Mouse (Mus musculus): Measurements from ENCODE around the gene Slc38a10. TPM values are rescaled to one million over a fixed set of nuclear protein-coding genes. Genes with fewer than 3 reads are reported as not detected.

The Slc38a10 gene
- polyA plus RNA-seq (2014; fragmentation: Nextera tagmentation; extraction: Ambion mirVana): 57.5 and 72.0 TPM in 2 replicates

DNA sequence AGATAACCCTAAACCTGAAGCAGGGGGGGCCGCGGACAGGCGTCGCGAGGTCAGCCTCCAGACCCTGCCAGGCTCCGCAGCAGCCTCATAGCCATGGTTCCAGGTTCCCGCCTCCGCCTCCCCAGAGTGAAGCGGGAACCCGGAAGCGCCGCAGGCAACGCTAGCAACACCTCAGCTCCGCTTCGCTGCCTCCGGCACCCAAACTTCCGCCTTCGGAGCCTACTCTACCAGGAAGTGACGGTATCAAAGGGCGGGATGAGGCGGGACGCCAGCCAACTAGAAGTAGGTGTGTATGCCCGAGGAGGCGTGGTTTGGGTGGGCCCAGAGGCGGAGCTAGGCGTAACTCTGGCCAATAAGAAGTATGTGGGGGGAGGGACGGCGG is at the start of gene Slc38a10:
Gene Slc38a10, minus strand, starts transcription at position 234 of the 382 bp plus-strand sequence.
- WGBS (ENCODE audit: insufficient replicate concordance): under 1% methylated on average over 28 of the region's 28 CpGs
- Histone ChIP-seq H3K9me3 (replicated peaks; ENCODE audit: control insufficient read depth, low read length) (no peaks in the 10 kb centered on the region), H3K27ac (ENCODE audit: low read depth, low read length) (peak within 1 kb of the TSS; percentile 87), H3K27me3 (ENCODE audit: control insufficient read depth, insufficient read depth, low read length) (no peaks in the 10 kb centered on the region), H3K4me2 (peak within 1 kb of the TSS; percentile 92), H3K36me3 (ENCODE audit: control insufficient read depth, insufficient read depth, low read length) (no peaks in the 10 kb centered on the region; the same call in 1 of the 2 replicates), H3K4me1 (ENCODE audit: control insufficient read depth, insufficient read depth, low read length) (peaks cover 12% of the 10 kb centered on the region), H3K9ac (ENCODE audit: low read depth, low read length) (peak within 1 kb of the TSS; percentile 86), H3K4me3 (ENCODE audit: low read depth, low read length) (peak within 1 kb of the TSS; percentile 92)
- peak; percentile 96 for ATAC-seq (replicated peaks; ENCODE audit: insufficient number of reproducible peaks, low FRiP score, low TSS enrichment)

DNA sequence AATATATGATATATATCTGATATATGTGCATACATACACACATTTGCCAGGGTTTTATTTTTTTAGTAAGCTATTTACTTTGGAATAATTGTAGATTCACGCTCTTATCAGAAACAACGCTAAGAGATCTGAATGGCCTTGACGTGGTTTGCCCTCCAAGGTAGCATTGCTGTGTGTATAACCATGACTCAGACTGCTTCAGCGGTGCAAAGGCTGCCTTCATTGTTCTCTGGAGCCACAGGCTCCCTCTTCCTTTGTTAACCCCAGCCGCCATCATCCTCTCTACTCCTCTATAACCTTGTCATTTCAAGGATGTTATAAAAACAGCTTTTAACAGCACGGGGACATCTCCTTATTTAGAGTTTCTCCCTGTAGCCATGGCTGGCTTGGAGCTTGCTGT is 49.5 kb upstream of the Slc38a10 start:
- Histone ChIP-seq H3K9ac (ENCODE audit: low read depth, low read length) (no peak overlapping the region), H3K27me3 (ENCODE audit: control insufficient read depth, insufficient read depth, low read length) (no peaks in the 10 kb centered on the region), H3K4me3 (ENCODE audit: low read depth, low read length) (no peak overlapping the region), H3K27ac (ENCODE audit: low read depth, low read length) (no peak overlapping the region), H3K4me1 (ENCODE audit: control insufficient read depth, insufficient read depth, low read length) (peaks cover 9% of the 10 kb centered on the region), H3K4me2 (no peak overlapping the region), H3K9me3 (replicated peaks; ENCODE audit: control insufficient read depth, low read length) (no peaks in the 10 kb centered on the region), H3K36me3 (ENCODE audit: control insufficient read depth, insufficient read depth, low read length) (no peaks in the 10 kb centered on the region)
- no peak for ATAC-seq (replicated peaks; ENCODE audit: insufficient number of reproducible peaks, low FRiP score, low TSS enrichment)
- 70% methylated on average over 6 of the region's 6 CpGs for WGBS (ENCODE audit: insufficient replicate concordance)

DNA sequence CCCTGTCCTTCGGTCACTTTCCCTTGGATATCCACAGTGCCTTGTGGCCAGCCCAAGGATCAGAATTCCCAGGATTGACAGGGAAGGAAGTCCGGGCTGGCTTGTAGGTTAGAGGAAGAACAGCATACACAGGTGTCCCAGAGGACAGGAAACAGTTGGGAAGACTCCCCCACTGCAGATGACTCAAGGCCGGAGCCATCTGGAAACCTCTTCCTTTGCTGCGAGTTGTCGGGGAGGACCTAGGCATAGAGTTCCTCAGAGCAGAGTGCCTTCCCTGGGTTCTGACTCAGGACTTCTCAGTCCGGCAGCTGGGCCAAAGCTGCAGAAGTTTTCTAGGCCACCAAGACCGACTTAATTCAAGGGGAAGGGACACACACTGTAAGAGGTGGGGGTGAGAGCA is 48.6 kb upstream of the Slc38a10 start:
- no peak overlapping the region for H3K4me3 ChIP-seq (ENCODE audit: low read depth, low read length)
- peaks cover 8% of the 10 kb centered on the region; the same call in 1 of the 2 replicates for H3K4me1 ChIP-seq (ENCODE audit: control insufficient read depth, insufficient read depth, low read length)
- no peak overlapping the region for H3K9ac ChIP-seq (ENCODE audit: low read depth, low read length)
- ATAC-seq (replicated peaks; ENCODE audit: insufficient number of reproducible peaks, low FRiP score, low TSS enrichment): no peak
- no peaks in the 10 kb centered on the region for H3K27me3 ChIP-seq (ENCODE audit: control insufficient read depth, insufficient read depth, low read length)
- WGBS (ENCODE audit: insufficient replicate concordance): 50% methylated on average over 7 of the region's 7 CpGs
- no peaks in the 10 kb centered on the region for H3K36me3 ChIP-seq (ENCODE audit: control insufficient read depth, insufficient read depth, low read length)
- no peak overlapping the region for H3K27ac ChIP-seq (ENCODE audit: low read depth, low read length)
- H3K9me3 ChIP-seq (replicated peaks; ENCODE audit: control insufficient read depth, low read length): no peaks in the 10 kb centered on the region
- H3K4me2 ChIP-seq: no peak overlapping the region

- Histone ChIP-seq H3K4me3 (ENCODE audit: low read depth, low read length) (no peak overlapping the region), H3K27me3 (ENCODE audit: control insufficient read depth, insufficient read depth, low read length) (no peaks in the 10 kb centered on the region), H3K36me3 (ENCODE audit: control insufficient read depth, insufficient read depth, low read length) (no peaks in the 10 kb centered on the region), H3K9me3 (replicated peaks; ENCODE audit: control insufficient read depth, low read length) (no peaks in the 10 kb centered on the region), H3K9ac (ENCODE audit: low read depth, low read length) (no peak overlapping the region), H3K4me1 (ENCODE audit: control insufficient read depth, insufficient read depth, low read length) (peaks cover 8% of the 10 kb centered on the region; the same call in 1 of the 2 replicates), H3K27ac (ENCODE audit: low read depth, low read length) (no peak overlapping the region), H3K4me2 (no peak overlapping the region)
- WGBS (ENCODE audit: insufficient replicate concordance): 28% methylated on average over 13 of the region's 13 CpGs
- ATAC-seq (replicated peaks; ENCODE audit: insufficient number of reproducible peaks, low FRiP score, low TSS enrichment): no peak
Measured at GRCm38 (mm10) chr11:120198831-120199230, 47.7 kb upstream of the Slc38a10 start.

DNA sequence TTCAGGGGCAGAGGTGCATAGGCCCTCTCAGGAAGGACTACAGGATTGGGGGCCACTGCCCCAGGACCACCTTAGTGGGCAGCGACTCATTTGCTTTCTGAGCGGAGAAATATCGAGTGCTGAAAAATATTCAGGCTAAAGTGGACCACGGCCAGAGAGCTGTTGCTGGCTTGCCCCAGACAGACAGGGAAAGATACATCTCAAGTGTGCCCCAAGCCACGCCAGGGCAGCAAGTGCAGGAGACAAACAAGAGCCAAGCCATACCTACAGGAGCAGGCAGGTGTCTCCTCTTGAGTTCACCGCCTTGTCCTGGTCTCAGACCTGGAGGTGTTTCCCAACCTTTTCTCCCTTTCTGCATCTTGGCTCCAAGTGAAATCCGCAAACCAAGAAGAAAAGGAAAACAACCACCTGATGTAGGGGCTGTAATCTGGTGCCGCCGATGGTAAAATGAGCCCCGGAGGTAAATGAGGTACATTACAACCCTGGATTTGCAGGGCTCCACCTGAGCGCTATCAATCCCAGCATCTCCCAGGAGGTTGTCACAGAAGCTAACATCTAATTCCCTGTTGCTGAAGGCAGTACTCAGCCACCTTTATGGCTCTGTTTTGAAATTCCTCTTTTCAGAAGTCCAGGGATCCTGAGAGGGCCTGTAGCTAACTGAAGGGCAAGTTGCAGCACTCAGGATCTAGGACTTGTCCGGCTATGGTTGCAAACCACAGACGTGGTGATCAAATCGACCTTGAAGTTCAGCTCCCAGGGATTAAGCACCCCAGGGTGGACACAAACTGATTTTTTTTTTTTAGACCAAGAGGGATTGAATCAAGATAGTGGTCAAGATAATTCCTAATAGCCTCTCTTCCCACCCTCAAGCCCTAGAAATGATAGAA is 39.6 kb upstream of the Slc38a10 start:
- Histone ChIP-seq H3K4me1 (ENCODE audit: control insufficient read depth, insufficient read depth, low read length) (peaks cover 19% of the 10 kb centered on the region), H3K9ac (ENCODE audit: low read depth, low read length) (peak overlapping the region; percentile 88), H3K36me3 (ENCODE audit: control insufficient read depth, insufficient read depth, low read length) (no peaks in the 10 kb centered on the region), H3K4me3 (ENCODE audit: low read depth, low read length) (peak overlapping the region; percentile 85), H3K27me3 (ENCODE audit: control insufficient read depth, insufficient read depth, low read length) (no peaks in the 10 kb centered on the region), H3K9me3 (replicated peaks; ENCODE audit: control insufficient read depth, low read length) (no peaks in the 10 kb centered on the region), H3K4me2 (peak overlapping the region; percentile 96), H3K27ac (ENCODE audit: low read depth, low read length) (peak overlapping the region; percentile 58)
- ATAC-seq (replicated peaks; ENCODE audit: insufficient number of reproducible peaks, low FRiP score, low TSS enrichment): no peak
- 34% methylated on average over 14 of the region's 14 CpGs for WGBS (ENCODE audit: insufficient replicate concordance)

DNA sequence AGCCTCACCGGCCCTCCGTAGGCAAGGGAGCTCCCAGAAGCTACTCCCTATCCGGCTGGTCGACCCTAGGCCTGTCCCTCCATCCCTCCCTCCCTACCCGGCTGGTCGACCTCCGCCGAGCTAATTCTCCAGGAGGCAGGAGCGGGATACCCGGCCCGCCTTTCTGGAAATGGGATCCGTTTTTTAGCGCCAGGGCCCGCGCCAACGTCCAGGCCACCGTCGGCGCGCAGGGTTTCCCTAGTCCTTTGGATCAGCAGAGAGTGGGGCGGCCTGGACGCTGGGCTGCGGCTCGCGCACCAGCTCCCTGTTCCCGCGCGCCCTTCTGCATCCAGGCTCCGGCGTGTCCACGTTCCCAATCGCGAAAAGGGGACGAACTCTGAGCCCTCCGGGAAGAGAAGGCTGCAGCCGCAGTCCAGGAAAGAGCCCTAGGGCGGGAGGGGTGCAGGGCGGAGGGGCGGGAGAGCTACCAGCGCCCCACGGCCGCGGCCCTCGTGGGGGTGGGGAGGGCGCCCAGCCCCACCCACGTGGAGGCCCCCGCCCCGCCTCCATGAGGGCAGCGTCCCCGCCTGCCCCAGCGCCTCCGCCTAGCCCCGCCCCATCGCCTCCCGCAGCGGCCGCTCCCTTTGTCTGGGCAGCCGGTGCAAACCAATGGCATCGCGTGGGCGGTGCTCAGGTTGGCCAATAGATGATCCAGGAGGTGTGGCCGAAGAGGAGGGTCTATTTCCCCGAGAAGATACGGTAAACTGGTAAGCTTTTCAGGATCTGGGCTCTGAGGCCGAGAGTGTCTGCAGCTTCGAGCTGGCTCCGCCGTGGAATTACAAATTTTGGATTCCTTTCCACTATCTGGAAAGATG is 38.5 kb upstream of the Slc38a10 start:
- Histone ChIP-seq H3K4me1 (ENCODE audit: control insufficient read depth, insufficient read depth, low read length) (peaks cover 30% of the 10 kb centered on the region), H3K4me3 (ENCODE audit: low read depth, low read length) (peak overlapping the region; percentile 85), H3K9me3 (replicated peaks; ENCODE audit: control insufficient read depth, low read length) (no peaks in the 10 kb centered on the region), H3K27ac (ENCODE audit: low read depth, low read length) (peak overlapping the region; percentile 98), H3K4me2 (peak overlapping the region; percentile 96), H3K9ac (ENCODE audit: low read depth, low read length) (peak overlapping the region; percentile 88), H3K36me3 (ENCODE audit: control insufficient read depth, insufficient read depth, low read length) (no peaks in the 10 kb centered on the region), H3K27me3 (ENCODE audit: control insufficient read depth, insufficient read depth, low read length) (no peaks in the 10 kb centered on the region)
- peak; percentile 91 for ATAC-seq (replicated peaks; ENCODE audit: insufficient number of reproducible peaks, low FRiP score, low TSS enrichment)
- under 1% methylated on average over 63 of the region's 68 CpGs for WGBS (ENCODE audit: insufficient replicate concordance)

DNA sequence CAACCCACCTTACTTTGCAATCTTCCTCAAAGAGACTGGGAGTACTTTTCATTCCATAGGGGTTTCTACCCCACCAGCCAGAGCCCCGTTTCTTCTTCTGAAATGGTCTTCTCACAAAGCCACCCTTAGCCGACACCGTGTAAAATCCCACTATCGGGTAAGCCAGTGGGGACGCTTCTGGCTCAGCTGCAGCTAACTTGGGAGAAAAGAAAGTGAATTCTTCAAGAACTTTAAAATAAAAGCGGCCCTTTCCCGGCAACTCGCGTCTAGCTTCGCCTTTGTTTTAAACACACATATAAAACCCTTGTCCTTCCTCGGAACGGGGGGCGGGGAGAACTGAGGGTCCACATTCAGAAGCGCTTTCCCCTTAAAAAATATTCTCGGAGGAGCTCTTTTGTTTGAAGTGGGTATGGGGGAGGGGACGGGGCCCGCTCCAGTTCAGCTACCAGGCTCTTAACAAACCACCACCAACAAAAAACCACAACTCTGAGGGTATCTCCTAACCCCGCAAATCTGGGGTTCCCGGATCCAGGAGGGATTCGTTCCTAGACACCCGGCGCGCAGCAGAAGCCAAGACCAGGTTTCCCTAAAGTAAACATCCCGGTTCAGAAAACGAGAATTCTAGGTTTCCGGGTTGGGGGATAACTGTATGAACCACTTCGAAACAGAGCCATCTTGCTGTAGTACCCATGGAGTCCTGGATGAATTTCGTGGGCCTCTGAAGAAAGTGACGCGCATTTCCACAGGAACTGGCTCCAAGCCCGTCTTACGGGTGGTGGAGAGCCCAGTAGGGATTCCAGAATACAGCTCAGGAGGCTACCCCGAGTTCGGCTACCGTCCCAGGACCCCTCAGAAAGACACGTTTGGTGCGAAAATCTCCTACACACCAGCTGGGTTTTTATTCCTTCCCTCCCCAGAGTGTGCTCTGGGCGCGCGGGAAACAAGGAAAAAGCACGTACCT is 37.6 kb upstream of the Slc38a10 start:
- Histone ChIP-seq H3K36me3 (ENCODE audit: control insufficient read depth, insufficient read depth, low read length) (no peaks in the 10 kb centered on the region), H3K4me3 (ENCODE audit: low read depth, low read length) (peak overlapping the region; percentile 85), H3K9ac (ENCODE audit: low read depth, low read length) (peak overlapping the region; percentile 88), H3K4me1 (ENCODE audit: control insufficient read depth, insufficient read depth, low read length) (peaks cover 39% of the 10 kb centered on the region), H3K27ac (ENCODE audit: low read depth, low read length) (peak overlapping the region; percentile 98), H3K9me3 (replicated peaks; ENCODE audit: control insufficient read depth, low read length) (no peaks in the 10 kb centered on the region), H3K27me3 (ENCODE audit: control insufficient read depth, insufficient read depth, low read length) (no peaks in the 10 kb centered on the region), H3K4me2 (peak overlapping the region; percentile 96)
- WGBS (ENCODE audit: insufficient replicate concordance): 0% methylated on average over 41 of the region's 41 CpGs
- ATAC-seq (replicated peaks; ENCODE audit: insufficient number of reproducible peaks, low FRiP score, low TSS enrichment): no peak

DNA sequence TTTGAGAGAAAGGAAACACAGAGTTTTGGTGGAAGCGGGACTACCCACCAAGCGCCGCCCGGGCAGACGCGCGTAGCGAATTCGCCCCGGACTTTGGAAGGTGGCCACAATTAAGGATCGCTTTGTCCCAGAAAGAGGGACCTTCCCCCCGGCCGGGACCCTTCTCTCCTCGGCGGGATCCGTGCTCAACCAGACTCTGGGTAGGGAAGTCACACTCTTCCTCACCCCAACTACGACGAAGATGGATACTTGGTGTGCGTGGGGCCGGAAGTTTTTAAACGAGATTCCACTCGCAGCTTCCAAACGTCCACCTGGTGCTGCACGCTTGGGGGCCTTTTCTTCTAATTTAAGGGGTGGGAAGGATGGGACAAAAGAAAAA is 36.9 kb upstream of the Slc38a10 start:
- Histone ChIP-seq H3K4me2 (peak overlapping the region; percentile 96), H3K4me1 (ENCODE audit: control insufficient read depth, insufficient read depth, low read length) (peaks cover 46% of the 10 kb centered on the region), H3K9ac (ENCODE audit: low read depth, low read length) (peak overlapping the region; percentile 88), H3K9me3 (replicated peaks; ENCODE audit: control insufficient read depth, low read length) (no peaks in the 10 kb centered on the region), H3K4me3 (ENCODE audit: low read depth, low read length) (peak overlapping the region; percentile 85), H3K27ac (ENCODE audit: low read depth, low read length) (peak overlapping the region; percentile 98), H3K36me3 (ENCODE audit: control insufficient read depth, insufficient read depth, low read length) (no peaks in the 10 kb centered on the region), H3K27me3 (ENCODE audit: control insufficient read depth, insufficient read depth, low read length) (no peaks in the 10 kb centered on the region)
- ATAC-seq (replicated peaks; ENCODE audit: insufficient number of reproducible peaks, low FRiP score, low TSS enrichment): no peak
- 0% methylated on average over 24 of the region's 24 CpGs for WGBS (ENCODE audit: insufficient replicate concordance)

Data from heart, embryonic 11.5 days (tissue).